Mouse (Mus musculus): ENCODE measurements at regions not wholly inside any gene's neighbourhood (a gene's known extent, or its start where the extent isn't known, plus 50 kb on each side); places are given as distances from the start of the nearest gene placed in this dataset.

DNA sequence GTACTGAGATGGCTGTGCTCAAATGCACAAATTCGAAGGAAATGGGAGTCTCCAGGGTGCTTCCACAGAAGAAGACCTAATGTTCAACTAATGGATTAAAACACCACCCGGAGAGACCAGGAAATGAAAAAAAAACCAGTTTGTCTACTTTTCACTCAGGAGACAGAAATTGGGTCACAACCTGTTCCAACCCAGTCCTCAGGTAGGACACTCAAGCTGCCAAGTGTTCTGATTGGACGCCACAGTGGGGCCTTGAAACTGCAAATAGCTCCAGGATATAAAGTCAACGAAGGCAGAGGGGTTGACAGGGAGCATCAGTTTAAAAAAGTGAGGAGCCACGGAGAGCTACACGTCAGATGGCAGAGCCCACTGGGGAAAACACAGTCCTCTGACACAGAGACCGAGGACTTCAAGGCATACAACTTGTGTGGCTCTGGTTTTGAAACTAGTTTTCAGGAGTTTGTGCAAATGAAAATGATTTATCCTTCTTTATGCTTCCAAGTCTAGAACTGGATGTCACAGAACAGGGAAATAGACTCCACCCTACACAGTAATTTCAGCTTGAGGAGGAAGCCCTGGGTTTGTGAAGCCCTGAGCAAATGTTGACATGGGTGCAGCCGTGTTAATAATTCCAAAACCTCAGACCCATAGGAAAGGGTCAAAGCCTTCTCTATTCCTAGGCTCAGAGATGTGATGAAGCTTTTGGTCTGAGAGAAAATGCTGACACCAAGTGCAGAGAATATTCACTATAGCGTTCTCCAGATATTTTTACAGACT lies 220.8 kb upstream of the Pik3r1 start:
- TF ChIP-seq CTCF (conservative IDR thresholded peaks at IDR 0.05), result no peak
- no peak overlapping the region for H3K4me3 ChIP-seq
- H3K27ac ChIP-seq, result no peak overlapping the region
- no peak for DNase-seq (ENCODE audit: low spot score in 2 of 2)

DNA sequence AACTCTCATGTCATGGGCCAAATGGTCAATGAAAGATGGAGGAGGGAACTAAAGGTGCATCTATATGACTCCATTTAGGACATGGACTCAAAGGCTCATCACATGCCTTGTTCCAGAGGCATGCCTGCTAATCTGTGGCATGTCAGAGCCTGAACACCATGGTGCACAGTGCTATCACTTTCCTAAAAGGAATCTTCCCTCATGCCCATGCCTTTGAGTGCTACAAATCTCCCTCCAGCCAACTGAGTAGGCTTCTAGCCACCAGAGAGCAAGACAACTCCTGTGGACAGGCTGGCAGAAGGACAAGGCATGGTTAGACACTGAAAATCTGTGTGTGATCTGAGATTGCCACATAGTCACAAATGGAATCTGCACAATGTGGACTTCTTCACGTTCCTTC lies 223.7 kb upstream of the Pik3r1 start:
- TF ChIP-seq CTCF (conservative IDR thresholded peaks at IDR 0.05), result no peak

DNA sequence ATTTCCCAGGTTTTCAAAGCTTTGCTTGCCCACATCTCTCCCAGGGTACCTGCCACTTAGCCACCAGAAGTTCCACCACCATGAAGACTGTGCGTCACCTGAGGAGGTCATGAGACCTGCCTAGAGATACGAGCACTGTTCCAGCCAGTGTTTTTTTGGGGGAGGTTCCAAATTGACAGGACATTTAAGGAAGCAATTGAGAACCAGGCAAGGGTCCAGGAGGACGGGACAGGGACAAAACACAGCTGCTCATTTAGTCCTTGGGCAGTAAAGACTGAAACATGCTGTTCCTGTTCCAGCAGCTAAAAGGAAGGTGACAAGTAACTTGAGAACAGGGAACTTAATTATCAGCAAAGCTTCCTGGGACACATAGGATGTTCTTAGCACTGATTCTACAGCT lies 226.8 kb upstream of the Pik3r1 start:
- H3K4me3 ChIP-seq, result no peak overlapping the region
- TF ChIP-seq CTCF (conservative IDR thresholded peaks at IDR 0.05), result no peak
- DNase-seq (ENCODE audit: low spot score in 2 of 2), result no peak
- H3K27ac ChIP-seq, result no peak overlapping the region

More for the DNA sequence above, 223.7 kb upstream of the Pik3r1 start:
- no peak overlapping the region for H3K27ac ChIP-seq
- no peak for DNase-seq (ENCODE audit: low spot score in 2 of 2)
- H3K4me3 ChIP-seq, result no peak overlapping the region

DNA sequence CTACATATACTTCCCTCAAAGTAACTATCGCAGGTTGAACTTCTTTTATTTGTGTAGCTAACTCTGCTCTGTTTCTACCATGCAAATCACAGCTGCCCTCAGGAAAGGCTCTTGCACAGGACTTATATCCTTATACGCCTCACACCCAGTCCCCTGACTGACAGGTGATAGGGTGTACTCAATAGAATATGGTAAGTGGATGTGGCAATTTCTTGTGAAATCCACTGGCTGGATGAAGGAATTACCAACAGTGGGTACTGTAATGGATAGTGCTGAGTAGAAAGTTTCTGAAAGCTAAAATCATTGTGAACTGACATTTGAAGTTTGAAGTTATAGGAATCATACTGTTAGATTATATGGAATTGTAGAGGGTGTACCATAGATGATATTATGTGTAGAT lies 227.5 kb upstream of the Pik3r1 start:
- TF ChIP-seq CTCF (conservative IDR thresholded peaks at IDR 0.05), result no peak
- no peak overlapping the region for H3K27ac ChIP-seq
- DNase-seq (ENCODE audit: low spot score in 2 of 2), result no peak
- H3K4me3 ChIP-seq, result no peak overlapping the region

DNA sequence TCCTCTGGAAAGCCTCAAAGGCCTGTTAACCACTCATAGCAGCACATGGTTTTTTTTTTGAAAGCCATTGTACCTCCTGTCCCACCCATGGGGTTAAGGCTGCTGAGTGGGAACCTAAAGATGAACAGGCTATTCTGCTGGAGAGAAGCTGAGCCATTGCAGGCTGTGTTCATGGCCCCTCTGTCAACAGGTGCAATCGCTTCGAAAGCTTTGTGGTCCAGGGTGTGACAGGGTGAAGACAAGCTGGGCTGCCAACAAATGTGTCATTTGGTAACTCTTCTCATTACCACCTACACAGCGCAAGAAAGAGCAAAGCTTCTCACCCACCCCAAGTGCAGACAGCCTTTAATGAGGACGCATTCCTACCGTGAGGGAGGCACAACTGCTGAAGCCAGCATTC lies 228.1 kb upstream of the Pik3r1 start:
- DNase-seq (ENCODE audit: low spot score in 2 of 2), result no peak
- no peak for TF ChIP-seq CTCF (conservative IDR thresholded peaks at IDR 0.05)
- Histone ChIP-seq H3K27ac (no peak overlapping the region), H3K4me3 (no peak overlapping the region)

DNA sequence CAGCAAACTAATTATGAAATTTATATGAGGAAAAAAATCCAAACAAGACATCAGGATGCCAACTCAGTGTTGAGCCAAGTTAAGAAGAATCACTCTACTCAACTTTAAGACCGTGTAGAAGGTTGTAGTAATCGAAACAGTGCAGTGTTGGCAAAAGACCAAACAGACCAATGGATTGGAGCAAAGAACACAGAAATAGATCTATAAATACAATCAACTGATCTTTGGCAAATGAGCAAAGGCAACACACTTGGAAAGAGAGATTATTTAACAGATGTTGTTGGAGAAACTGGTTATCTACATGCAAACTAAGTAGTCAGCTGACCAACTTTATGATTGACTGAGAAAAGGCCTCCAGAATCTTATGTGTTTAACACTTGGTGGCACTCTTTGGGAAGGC lies 229.4 kb upstream of the Pik3r1 start:
- TF ChIP-seq CTCF (conservative IDR thresholded peaks at IDR 0.05), result no peak
- no peak for DNase-seq (ENCODE audit: low spot score in 2 of 2)
- Histone ChIP-seq H3K4me3 (no peak overlapping the region), H3K27ac (no peak overlapping the region)

DNA sequence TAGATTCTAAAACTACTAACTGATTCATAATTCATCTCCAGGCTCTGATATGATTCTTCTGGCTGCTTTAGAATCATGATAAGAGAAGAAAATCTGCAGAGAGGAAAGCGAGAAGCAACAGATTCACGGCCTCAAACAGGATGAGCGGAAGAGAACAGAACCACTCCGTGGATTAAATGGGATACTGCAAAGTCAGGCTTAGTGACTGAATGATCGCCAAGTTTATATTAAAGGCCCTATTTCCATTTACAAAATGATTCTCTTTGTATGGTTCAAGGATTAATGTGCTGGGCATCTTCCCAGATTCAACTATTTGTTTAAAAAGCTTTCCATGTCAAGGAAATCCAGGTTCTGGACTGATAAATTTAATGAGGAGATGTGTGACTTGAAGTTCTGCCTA lies 238.5 kb upstream of the Pik3r1 start:
- no peak for TF ChIP-seq CTCF (conservative IDR thresholded peaks at IDR 0.05)
- Histone ChIP-seq H3K4me3 (no peak overlapping the region), H3K27ac (no peak overlapping the region)
- no peak for DNase-seq (ENCODE audit: low spot score in 2 of 2)

DNA sequence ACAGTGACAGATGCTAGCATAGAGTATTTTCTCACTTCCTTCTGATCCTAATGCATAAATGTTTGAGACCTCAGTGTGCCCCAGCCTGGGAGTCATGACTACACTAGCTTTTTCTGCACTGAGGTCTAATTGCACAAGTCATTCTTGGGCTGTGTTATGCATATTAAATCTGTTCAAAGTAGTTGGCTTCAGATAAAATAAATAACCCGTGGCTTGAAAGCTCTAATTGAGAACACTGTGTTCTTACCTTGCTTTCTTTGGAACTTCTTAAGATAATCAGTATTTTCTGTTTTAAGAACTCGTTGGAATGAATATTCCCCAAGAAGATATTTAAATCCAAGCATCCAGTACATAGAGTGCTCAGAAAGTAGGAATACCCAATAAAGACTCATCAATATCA lies 243.9 kb upstream of the Pik3r1 start:
- no peak overlapping the region for H3K4me3 ChIP-seq
- no peak for TF ChIP-seq CTCF (conservative IDR thresholded peaks at IDR 0.05)
- DNase-seq (ENCODE audit: low spot score in 2 of 2), result no peak
- H3K27ac ChIP-seq, result no peak overlapping the region

DNA sequence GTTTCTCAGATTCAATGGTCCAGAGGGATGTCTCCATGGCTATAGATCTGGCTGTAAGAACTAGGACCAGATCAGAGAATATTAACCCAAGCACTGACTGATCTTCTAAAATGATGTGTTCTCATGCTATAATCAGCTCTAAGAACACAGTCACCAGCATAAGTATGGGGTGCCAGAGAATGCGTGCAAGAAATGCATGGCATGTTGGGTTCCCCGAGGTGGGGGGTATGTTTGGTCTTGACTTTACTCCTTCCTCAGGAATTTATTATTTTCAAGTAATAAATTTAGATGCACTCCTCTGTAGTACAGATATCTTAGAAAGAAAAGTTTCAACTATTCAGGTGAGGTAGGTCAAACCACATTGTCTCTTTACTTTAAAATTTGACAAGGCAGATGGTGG lies 246.5 kb upstream of the Pik3r1 start:
- no peak for TF ChIP-seq CTCF (conservative IDR thresholded peaks at IDR 0.05)
- DNase-seq (ENCODE audit: low spot score in 2 of 2), result no peak
- Histone ChIP-seq H3K4me3 (no peak overlapping the region), H3K27ac (no peak overlapping the region)

DNA sequence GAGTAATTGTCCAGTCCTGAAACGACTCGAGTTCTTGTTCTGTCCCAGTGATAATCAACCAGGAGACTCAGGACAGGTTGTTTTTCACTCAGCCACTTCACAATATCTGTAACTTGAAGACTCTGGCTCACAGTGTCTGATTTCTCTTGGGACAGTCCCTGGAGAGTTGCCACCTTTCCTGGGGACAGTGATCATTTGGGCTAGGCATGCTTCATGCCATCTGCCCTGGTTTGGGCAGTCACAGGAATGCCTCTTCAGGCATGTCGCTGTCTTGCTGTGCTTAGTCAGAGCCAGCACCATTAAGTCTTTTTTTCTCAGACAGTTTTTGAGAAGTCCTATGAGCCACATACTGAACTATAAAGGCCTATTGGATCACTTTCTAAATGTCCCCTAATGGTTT lies 246.9 kb upstream of the Pik3r1 start:
- H3K27ac ChIP-seq, result no peak overlapping the region
- H3K4me3 ChIP-seq, result no peak overlapping the region
- TF ChIP-seq CTCF (conservative IDR thresholded peaks at IDR 0.05), result no peak
- no peak for DNase-seq (ENCODE audit: low spot score in 2 of 2)

DNA sequence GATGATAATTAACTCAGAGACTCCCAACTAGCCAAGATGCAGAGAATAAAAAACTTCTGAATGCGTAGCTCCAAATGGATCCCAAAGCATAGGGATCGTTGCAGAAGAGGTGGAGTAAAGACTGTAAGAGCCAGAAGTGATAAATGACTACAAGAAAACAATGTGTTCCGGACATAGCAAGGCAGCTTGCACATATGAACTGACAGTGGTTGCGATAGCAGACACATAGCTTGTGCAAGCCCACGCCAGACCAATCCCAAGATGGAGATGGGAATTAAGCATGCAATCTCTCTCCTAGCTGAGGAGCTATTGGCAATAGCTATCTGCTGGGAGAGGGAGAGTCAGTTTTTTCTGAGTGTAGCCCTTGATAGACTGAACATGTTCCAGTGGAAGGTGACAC lies 248.5 kb upstream of the Pik3r1 start:
- TF ChIP-seq CTCF (conservative IDR thresholded peaks at IDR 0.05), result no peak

DNA sequence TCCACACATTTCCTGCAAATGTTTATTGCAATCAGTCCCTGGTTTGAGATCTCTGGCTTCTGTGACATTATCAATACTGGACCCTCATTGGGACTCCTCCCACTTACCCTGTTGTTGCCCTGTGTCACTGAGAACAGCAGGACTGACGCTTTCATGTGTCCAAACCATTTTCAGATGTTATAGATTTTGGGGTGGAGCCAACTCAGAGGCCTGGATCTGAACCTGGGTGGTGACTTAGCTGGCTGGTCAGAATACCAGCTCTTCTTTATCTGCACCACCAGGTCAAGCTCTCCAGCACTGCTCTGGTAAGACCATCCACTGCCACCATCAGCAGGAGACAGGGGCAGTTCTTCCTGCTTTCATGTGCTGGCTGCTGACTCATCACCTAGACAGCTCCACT lies 254.3 kb upstream of the Pik3r1 start:
- TF ChIP-seq CTCF (conservative IDR thresholded peaks at IDR 0.05), result no peak
- no peak overlapping the region for H3K4me3 ChIP-seq
- DNase-seq (ENCODE audit: low spot score in 2 of 2), result no peak
- H3K27ac ChIP-seq, result no peak overlapping the region

More for the DNA sequence above, 248.5 kb upstream of the Pik3r1 start:
- no peak for DNase-seq (ENCODE audit: low spot score in 2 of 2)
- no peak overlapping the region for H3K27ac ChIP-seq
- H3K4me3 ChIP-seq, result no peak overlapping the region

DNA sequence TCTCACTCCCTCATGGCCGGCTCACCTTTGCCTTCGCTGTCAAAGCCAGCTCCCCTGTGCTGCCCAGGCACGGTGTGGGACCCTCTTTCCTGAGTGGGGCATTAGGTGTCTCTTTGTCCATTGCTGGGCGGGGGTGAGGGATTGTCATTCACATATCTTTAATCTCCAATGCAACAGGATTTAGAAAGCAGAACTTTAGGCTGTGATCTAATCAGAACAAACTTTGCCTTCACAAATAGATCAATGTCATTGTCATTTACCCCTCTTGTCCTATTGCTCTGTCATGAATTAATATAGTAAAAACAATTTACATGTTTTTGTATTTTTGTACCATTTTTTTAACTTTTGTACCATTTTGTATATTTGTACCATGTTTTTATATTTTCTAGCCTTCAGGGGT lies 254.7 kb upstream of the Pik3r1 start:
- no peak overlapping the region for H3K4me3 ChIP-seq
- no peak overlapping the region for H3K27ac ChIP-seq
- TF ChIP-seq CTCF (conservative IDR thresholded peaks at IDR 0.05), result no peak
- DNase-seq (ENCODE audit: low spot score in 2 of 2), result no peak

DNA sequence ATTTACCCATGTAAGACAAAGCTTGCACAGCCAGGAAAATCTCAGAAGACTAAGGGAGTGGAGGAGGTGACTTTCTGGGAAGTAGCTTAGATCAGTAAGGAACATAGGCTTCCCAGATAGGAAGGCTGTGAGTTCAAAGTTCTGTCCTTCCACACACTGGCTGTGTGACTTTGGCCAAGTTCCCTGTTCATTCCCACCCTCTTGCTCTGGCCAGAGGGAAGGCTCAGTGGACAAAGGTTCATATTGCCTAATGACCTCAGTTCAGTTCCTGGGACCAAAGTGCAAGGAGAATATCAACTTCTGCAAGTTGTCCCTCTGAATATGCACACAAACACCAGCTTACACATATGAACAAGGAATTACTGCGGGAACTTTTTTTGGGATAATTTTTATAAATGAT lies 255.6 kb upstream of the Pik3r1 start:
- no peak for TF ChIP-seq CTCF (conservative IDR thresholded peaks at IDR 0.05)
- H3K4me3 ChIP-seq, result no peak overlapping the region
- no peak for DNase-seq (ENCODE audit: low spot score in 2 of 2)
- H3K27ac ChIP-seq, result no peak overlapping the region
